Mouse (Mus musculus): ENCODE measurements around the gene Ssu2.

- TF ChIP-seq POLR2A (IDR thresholded peaks at IDR 0.05; ENCODE audit: extremely low read depth, insufficient read depth, low read length) = no peak
- no peak for TF ChIP-seq CTCF (IDR thresholded peaks at IDR 0.05; ENCODE audit: low read depth, low read length)
Measured at GRCm38 (mm10) chr6:112333930-112334329, 53.9 kb downstream of the Ssu2 start.
